Mouse (Mus musculus): Measurements from ENCODE around the gene Gm20481. TPM values are rescaled to one million over a fixed set of nuclear protein-coding genes. Genes with fewer than 3 reads are reported as not detected.
"Not testable (repeated sequence)": the region's sequence is repeated elsewhere in the genome, so short reads cannot be mapped to it uniquely, and the experiment has no call there.

Gene Gm20481
- not detected in 2 replicates for total RNA-seq (2021)
- long read RNA-seq, partial matches to known transcripts: 0 of 3 reads
- long read RNA-seq, other reads (novel, unspliced or antisense): 3 of 3 reads

DNA sequence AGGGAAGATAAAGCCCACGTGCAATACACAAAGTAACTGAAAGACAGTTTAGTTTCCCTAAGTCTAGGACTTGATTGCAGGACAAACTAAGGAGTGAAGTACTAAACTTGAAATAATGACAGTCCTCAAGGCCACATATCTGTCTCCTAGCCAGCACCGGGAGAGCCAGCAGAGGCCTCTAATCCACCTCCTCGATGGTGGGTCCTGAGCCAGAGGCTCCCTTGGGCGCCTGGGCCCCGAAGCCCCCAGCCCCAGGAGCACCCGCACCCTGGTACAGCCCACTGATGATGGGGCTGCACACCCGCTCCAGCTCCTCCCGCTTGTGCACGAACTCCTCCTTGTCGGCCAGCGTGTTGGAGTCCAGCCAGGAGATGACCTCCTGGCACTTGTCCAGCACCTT, at the start of gene Gm20481:
TSS of gene Gm20481 (plus strand) at position 91 of the 400 bp plus-strand sequence.
- DNase-seq: not testable (repeated sequence)

DNA sequence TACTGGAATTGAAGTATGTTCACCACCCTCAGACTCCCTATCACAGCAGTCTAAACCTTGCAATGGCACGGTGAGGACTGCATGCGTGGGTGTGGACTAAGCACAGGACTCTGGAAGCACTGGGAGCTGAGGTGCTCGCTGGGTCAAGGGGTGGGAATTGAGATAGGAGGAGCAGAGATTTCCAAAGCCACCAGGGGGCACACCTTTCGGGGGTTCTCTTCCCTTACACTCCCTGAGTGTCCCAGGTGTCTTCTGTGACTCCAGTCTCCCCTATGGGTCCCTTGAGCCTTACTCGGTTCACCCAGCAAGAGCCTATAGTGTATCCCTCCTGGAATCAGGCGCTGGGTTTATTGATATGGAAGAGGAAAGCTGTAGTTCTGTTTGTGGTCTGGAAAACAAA, 46.8 kb upstream of the Gm20481 start:
- no peak for DNase-seq

DNA sequence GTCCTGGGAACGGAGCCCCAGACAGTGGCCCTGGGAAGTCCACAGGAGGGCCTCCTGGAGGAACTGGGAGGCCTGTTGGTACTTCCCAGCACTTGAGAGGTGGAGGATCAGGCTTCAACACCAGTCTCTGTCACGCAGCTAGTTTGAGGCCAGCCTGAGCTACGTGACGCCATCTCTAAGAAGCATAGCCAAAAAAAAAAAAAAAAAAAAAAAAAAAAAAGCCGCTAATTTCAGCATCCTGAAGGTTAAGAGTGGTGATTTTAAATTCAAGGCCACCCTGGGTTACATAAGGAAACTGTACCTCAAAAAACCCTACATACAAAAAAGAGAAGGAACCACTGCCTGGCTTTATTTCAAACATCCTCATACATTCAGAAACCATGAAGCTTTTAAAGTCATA, 45.5 kb upstream of the Gm20481 start:
- DNase-seq: no peak

DNA sequence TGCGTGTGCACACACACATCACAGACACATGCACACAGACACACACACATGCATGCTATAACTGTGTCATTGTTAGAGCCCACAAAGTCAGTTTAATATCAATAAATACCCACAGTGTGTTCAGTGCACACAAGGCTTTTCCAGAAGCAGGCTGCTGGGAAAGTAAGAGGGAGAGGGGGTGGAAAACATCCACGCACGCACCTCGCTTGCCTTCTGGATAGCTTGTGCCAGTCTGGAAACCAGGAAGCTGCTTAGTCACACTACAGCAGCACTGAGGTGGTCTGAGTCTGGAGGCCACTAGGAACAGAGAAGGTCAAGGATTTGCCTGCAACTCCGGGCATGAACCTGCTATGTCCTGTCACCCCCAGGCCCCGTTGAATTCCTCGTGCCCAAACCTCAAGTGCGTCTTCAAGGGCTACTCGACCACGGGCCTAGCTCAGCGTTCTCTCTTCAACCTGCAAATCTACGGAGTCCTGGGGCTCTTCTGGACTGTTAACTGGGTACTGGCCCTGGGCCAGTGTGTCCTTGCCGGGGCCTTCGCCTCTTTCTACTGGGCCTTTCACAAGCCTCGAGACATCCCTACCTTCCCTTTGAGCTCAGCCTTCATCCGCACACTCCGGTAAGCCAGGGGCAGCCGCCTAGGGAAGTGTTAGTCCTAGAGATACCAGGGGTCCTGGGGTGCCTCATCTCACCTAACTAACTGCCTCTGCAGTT, 42.2 kb upstream of the Gm20481 start:
- DNase-seq: no peak

DNA sequence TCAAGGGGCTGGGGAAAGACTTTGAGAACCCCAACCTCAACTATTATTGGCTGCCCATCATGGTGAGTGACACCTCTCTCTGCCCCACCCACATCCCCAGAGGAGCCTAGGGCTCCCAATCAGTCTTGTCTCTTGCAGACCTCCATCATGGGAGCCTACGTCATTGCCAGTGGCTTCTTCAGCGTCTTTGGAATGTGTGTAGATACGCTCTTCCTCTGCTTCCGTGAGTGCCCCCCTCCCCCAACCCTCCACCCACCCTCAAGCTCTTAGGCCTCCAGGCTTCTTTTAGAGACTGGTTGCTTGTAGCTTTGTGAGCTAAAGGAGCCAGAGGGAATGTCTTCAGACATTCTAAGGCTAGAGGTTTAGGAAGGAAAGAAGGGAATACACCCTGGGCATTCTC, 40.9 kb upstream of the Gm20481 start:
- DNase-seq: no peak

GRCm38 (mm10) chr17:34931061-34931734, 38.5 kb upstream of the Gm20481 start, which contains the start of gene Neu1:
Neu1 (plus strand) TSS chr17:34931253.
- DNase-seq: peak; percentile 97

DNA sequence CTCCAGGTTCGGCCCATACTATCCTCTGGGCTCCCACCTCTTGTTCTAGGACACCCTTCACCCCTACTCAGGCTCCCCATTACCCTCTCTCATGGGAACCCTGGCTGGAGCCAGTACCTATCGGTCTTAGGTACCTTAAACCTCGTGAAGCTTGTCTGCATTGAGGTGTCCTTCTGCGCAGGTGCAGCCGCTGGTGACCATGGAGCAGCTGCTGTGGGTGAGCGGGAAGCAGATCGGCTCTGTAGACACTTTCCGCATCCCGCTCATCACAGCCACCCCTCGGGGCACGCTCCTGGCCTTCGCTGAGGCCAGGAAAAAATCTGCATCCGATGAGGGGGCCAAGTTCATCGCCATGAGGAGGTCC, 38.0 kb upstream of the Gm20481 start:
- no peak for DNase-seq

- DNase-seq: no peak
These were observed 37.4 kb upstream of the Gm20481 start for GRCm38 (mm10) chr17:34932287-34932686.

DNA sequence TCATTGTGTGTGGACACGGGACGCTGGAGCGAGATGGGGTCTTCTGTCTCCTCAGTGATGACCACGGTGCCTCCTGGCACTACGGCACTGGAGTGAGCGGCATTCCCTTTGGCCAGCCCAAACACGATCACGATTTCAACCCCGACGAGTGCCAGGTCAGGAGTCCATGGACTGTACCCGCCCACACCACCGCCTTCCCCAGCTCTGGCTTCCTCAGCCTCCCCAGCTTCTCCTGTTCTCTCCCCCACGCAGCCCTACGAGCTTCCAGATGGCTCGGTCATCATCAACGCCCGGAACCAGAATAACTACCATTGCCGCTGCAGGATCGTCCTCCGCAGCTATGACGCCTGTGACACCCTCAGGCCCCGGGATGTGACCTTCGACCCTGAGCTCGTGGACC, 35.7 kb upstream of the Gm20481 start:
- no peak for DNase-seq

DNA sequence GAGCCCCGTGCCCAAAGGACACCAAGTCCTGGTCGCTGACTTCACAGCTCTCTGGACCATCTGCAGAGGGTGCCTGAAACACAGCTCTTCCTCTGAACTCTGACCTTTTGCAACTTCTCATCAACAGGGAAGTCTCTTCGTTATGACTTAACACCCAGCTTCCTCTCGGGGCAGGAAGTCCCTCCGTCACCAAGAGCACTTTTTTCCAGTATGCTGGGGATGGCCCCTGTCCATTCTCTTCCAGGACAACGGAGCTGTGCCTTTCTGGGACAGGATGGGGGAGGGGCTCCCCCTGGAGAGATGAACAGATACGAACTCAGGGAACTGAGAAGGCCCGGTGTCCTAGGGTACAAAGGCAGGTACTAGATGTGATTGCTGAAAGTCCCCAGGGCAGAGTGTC, 34.9 kb upstream of the Gm20481 start:
- no peak for DNase-seq

DNA sequence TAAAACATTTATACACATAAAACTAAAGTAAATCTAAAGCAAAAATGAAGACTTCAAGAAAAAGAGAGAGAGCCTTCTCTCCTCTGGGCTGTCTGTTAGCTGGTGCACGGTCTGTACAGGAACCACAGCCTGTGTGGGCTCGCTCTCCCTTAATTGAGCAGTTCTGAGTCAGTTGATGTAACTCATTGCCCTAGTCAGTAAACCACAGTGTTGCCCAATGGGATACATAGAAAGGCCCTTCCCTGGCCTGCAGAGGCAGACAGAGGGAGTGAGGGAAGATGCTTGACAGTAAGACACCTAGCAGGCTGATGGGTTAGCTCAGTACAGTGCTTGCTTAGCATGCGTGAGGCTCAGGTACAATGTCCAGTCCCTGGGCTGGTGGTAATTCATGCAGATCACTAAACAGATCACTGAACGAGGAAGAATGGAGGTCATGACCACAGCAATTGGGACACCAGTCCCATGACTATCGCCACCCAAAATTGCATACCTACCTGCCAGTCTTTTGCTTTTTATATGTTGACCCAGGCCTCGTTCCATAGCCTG, 31.7 kb upstream of the Gm20481 start:
- no peak for DNase-seq

- DNase-seq: no peak
These were observed 28.2 kb upstream of the Gm20481 start for GRCm38 (mm10) chr17:34941344-34942041.

DNA sequence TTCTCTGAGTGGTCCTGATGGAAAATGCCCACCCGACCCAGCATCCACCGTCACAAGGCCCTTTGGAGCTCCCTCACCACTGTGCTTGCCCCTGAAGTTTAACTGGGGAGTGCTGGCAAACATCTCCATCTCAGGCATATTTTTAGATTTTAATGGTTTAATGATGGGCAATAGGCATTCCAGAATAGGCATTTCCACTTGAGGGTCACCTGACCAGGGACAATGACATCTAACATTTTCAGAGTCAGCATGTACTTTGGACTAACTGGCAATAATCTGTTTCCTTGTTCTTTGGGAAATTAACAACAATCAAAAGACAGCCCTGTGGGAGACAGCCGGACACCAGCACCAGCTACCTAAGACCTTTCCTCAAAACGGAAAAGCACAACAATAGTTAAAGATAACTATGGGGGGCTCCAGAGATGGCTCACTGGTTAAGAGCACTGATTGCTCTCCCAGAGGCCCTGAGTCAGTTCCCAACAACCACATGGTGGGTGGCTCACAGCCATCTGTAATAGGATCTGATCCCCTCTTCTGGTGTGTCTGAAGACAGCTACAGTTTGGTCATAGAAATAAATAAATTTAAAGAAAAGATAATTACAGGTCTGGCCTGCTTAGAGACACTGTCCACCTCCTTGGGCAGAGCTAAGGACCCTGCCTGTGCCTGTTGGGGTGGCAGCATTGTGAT, 26.4 kb upstream of the Gm20481 start:
- no peak for DNase-seq

- DNase-seq: no peak
These were observed 25.4 kb upstream of the Gm20481 start for GRCm38 (mm10) chr17:34944362-34944761.

DNA sequence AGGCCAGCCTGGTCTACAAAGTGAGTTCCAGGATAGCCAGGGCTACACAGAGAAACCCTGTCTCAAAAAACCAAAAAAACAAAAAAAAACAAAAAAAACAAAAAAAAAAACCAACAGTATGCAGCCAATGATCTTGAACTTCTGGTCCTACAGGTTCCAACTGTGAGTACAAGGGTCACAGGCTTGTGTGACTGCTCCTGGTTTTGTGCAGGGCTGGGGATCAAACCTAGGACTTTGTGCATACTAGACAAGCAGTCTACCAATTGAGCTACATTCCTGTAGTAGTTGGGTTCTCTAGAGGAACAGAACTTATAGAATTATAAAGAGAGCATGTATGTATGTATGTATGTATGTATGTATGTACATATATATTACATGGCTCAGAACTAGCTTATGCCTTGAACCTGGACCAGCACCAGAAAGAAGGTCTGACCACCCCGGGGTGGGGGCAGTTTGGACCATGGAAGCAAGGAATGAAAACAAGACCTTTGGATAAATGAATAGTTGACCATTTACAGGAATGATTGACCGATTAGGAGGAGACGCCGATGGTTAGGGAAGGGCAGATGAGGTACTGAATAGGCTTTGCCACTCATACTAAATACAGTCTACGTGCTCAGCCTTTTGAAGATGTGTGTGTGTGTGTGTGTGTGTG, 23.1 kb upstream of the Gm20481 start:
- no peak for DNase-seq

GRCm38 (mm10) chr17:34947606-34948005, 22.1 kb upstream of the Gm20481 start:
- no peak for DNase-seq

DNA sequence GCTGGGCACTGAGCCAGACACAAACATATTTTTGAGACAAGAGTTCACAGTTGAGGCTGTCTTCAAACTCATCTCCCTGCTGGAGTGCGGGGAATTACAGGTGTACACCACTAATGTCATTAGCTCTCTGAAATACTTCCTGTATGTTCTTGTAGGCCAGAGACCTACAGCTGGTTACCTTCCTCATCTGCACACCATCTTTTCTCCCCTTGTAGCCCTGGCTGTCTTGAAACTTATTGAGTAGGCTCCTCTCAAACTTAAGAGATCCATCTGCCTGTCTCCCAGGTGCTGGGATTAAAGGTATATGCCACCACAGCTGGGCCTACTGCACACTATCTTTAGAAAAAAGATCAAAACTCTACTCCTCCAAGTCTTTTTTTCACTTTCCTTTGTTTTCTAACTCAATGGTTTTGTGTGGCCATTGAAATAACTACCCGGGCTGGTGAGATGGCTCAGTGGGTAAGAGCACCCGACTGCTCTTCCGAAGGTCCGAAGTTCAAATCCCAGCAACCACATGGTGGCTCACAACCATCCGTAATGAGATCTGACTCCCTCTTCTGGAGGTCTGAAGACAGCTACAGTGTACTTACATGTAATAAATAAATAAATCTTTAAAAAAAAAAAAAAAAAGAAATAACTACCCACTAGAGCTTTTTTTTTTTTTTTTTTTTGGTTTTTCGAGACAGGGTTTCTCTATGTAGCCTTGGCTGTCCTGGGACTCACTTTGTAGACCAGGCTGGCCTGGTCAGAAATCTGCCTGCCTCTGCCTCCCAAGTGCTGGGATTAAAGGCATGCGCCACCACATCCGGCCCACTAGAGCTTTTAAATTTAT, 20.8 kb upstream of the Gm20481 start:
- DNase-seq: not testable (repeated sequence)

- DNase-seq: no peak
These were observed 20.2 kb upstream of the Gm20481 start for GRCm38 (mm10) chr17:34949553-34949969.

GRCm38 (mm10) chr17:34950514-34951455, 18.9 kb upstream of the Gm20481 start:
- no peak for DNase-seq

Measured in adrenal gland, postnatal 25 days (tissue).